Comparison of ENCODE assay signal across 9 mouse cellular contexts in genomic region chr7:66839463-66840007, GRCm38 (mm10). TPM values are rescaled to one million over a fixed set of nuclear protein-coding genes. Genes with fewer than 3 reads are reported as not detected.
DNase-seq lines count a peak whose midpoint lies in the region; ATAC-seq lines count a peak whose summit lies in the region.
"Had no signal": no experiment of that assay in that cellular context is flagged by ENCODE, and none has a peak within 500 bp of the region (broad histone marks: within the 10 kb centered on the region; RNA-seq: fewer than 3 reads in every experiment).

Gene Adamts17, plus strand, starts transcription at chr7:66839735.

- H3K9me3 ChIP-seq in forebrain, embryonic 10.5 days: no peaks in the 10 kb centered on the region
- no peaks in the 10 kb centered on the region for H3K9me3 ChIP-seq in heart, embryonic 14.5 days (ENCODE audit: control insufficient read depth, low read length)
- H3K9me3 ChIP-seq in liver, embryonic 11.5 days (ENCODE audit: control insufficient read depth, low read length): no peaks in the 10 kb centered on the region

- peak within 1 kb of the TSS; percentile 63; the same call in 1 of the 2 replicates for H3K27ac ChIP-seq in forebrain, embryonic 10.5 days
- peak within 1 kb of the TSS in 1 of 2 experiments; percentile 21; a peak in 2 of 4 replicates for H3K27ac ChIP-seq in heart, embryonic 14.5 days (replicated peaks in 1 of 2; ENCODE audit: control insufficient read depth in 1 of 2, insufficient read depth in 1 of 2, low read depth in 2 of 2, low read length in 2 of 2)
- H3K27ac ChIP-seq in liver, embryonic 11.5 days (ENCODE audit: low read depth, low read length): no peak within 1 kb of the TSS
- H3K27ac ChIP-seq: macrophage had no signal

- WGBS in forebrain, embryonic 10.5 days: 0% methylated on average over 30 of the region's 30 CpGs
- under 1% methylated on average over 30 of the region's 30 CpGs for WGBS in heart, embryonic 14.5 days
- 1% methylated on average over 30 of the region's 30 CpGs for WGBS in liver, embryonic 11.5 days

- H3K4me1 ChIP-seq in forebrain, embryonic 10.5 days: peaks cover 16% of the 10 kb centered on the region
- H3K4me1 ChIP-seq in heart, embryonic 14.5 days (ENCODE audit: control insufficient read depth in 2 of 2, insufficient read depth in 2 of 2, low read length in 2 of 2): peaks cover 8 to 12% of the 10 kb centered on the region in 2 experiments
- H3K4me1 ChIP-seq in liver, embryonic 11.5 days (replicated peaks; ENCODE audit: control insufficient read depth, insufficient read depth, low read length): peaks cover 4% of the 10 kb centered on the region; the same call in 1 of the 2 replicates

- H3K36me3 ChIP-seq in forebrain, embryonic 10.5 days (replicated peaks): no peaks in the 10 kb centered on the region
- H3K36me3 ChIP-seq in heart, embryonic 14.5 days (ENCODE audit: control insufficient read depth, insufficient read depth, low read length): no peaks in the 10 kb centered on the region
- H3K36me3 ChIP-seq in liver, embryonic 11.5 days (ENCODE audit: control insufficient read depth, insufficient read depth, low read length): no peaks in the 10 kb centered on the region
- H3K36me3 ChIP-seq in splenic B cell, adult 2 months (ENCODE audit: control insufficient read depth, insufficient read depth, low read length, poor library complexity, severe bottlenecking): no peaks in the 10 kb centered on the region

- H3K9ac ChIP-seq in heart, embryonic 14.5 days (ENCODE audit: low read length): peak within 1 kb of the TSS; percentile 76
- peak within 1 kb of the TSS; percentile 52 for H3K9ac ChIP-seq in liver, embryonic 11.5 days (ENCODE audit: low read depth, low read length)

- ATAC-seq in heart, embryonic 14.5 days (ENCODE audit: insufficient number of reproducible peaks, insufficient read depth, low FRiP score, low read depth): peak; percentile 92
- peak; percentile 96 for ATAC-seq in liver, embryonic 11.5 days (replicated peaks; ENCODE audit: low FRiP score)

- peaks cover 69% of the 10 kb centered on the region for H3K27me3 ChIP-seq in forebrain, embryonic 10.5 days (ENCODE audit: poor library complexity, severe bottlenecking)
- H3K27me3 ChIP-seq in heart, embryonic 14.5 days (ENCODE audit: control insufficient read depth, insufficient read depth, low read length): peaks cover 4% of the 10 kb centered on the region; the same call in 1 of the 2 replicates
- H3K27me3 ChIP-seq in liver, embryonic 11.5 days (replicated peaks; ENCODE audit: control insufficient read depth, insufficient read depth, low read length): peaks cover 31% of the 10 kb centered on the region
- H3K27me3 ChIP-seq in splenic B cell, adult 2 months (ENCODE audit: control insufficient read depth, insufficient read depth, low read length, poor library complexity, severe bottlenecking): no peaks in the 10 kb centered on the region

- peak within 1 kb of the TSS; percentile 99 for H3K4me2 ChIP-seq in heart, embryonic 14.5 days (ENCODE audit: low read length)
- peak within 1 kb of the TSS; percentile 83 for H3K4me2 ChIP-seq in liver, embryonic 11.5 days

- DNase-seq in CD4-positive, CD25-positive, alpha-beta regulatory T cell, adult 2 months (ENCODE audit: low read depth, low spot score): peak; percentile 95
- DNase-seq in brain, embryonic 18.5 days (ENCODE audit: low read depth, low spot score): peak; percentile 96
- DNase-seq in forebrain, embryonic 10.5 days (ENCODE audit: extremely low spot score, low spot score): peak; percentile 90
- DNase-seq in kidney, postnatal 10 days: peak; percentile 96
- DNase-seq in liver, embryonic 11.5 days (ENCODE audit: low spot score): peak; percentile 80
- DNase-seq in naive thymus-derived CD4-positive, alpha-beta T cell, adult 2 months (ENCODE audit: low read depth): peak; percentile 95
- DNase-seq in splenic B cell, adult 2 months (ENCODE audit: low read depth, low spot score): peak; percentile 85

- H3K4me3 ChIP-seq in forebrain, embryonic 10.5 days: peak within 1 kb of the TSS; percentile 76
- peak within 1 kb of the TSS; percentile 60 to 67 for H3K4me3 ChIP-seq in heart, embryonic 14.5 days (ENCODE audit: control insufficient read depth in 1 of 2, insufficient read depth in 1 of 2, low read depth in 1 of 2, low read length in 2 of 2)
- peak within 1 kb of the TSS; percentile 63 for H3K4me3 ChIP-seq in liver, embryonic 11.5 days (ENCODE audit: low read depth, low read length)

RNA-seq across cellular contexts. Expression of gene Adamts17, which starts in this region (rescaled TPM):
- 0.89 and 1.1 TPM in 2 replicates for polyA plus RNA-seq in forebrain, embryonic 10.5 days (2016; fragmentation: Nextera tagmentation; extraction: Ambion mirVana)
- 4.6 and 7.1 TPM in 2 replicates for polyA plus RNA-seq in heart, embryonic 14.5 days (2014; fragmentation: Nextera tagmentation; extraction: Ambion mirVana)
- polyA plus RNA-seq in liver, embryonic 11.5 days (2014; fragmentation: Nextera tagmentation; extraction: Ambion mirVana): 1.5 and 2.2 TPM in 2 replicates
- polyA plus RNA-seq: macrophage had no signal
